Mouse (Mus musculus) kidney, adult 18-20 months (tissue): ENCODE results near the gene Cep104.

Experiments used
- DNase-seq: peaks from one replicate; pipeline ENCODE4 v3.0.0; 2021

The Cep104 gene

DNA sequence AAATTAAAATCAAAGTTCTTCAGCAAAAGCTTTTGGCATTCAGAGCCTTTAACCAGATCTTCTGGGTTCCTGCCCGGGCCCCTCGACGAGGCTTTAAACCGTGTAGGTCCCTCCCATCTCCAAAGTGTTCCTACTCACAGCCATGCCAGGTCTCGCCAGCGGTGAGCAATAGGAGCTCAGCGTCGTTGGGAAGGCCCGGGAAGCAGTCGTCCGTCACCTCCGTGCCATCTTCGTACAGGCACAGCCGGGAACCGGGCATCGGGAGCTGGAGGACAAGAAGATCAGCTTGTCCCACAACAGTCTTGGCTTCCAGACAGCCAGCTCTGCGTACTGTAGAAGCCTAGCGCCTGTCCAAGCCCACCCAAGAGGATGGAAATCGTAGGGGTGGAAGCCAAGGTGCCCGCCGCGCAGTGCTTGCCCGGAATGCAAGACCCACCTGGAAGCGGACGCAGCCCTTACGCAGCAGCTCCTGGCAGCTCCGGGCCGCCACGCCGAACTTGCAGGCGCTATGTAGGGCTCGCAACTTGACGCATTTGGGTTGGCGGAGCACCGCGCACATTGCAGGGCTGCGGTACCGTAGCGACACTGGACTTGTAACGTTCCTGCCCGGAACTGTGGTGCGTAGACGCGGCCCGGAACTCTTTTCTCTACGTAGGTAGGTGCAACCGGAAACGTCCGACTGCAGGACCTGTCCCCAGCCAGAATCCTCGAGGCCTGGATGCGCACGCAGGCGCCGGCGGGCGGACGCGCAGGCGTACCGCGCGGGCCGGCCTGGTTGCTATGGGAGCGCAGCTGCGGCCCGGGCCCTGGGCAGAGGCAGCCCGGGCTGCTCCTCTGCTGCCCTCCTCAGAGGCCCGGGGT is at the start of gene Cep104, which contains the start of gene Dffb:
Gene Cep104, plus strand, starts transcription at position 764 of the 861 bp plus-strand sequence.
Gene Dffb, minus strand, starts transcription at position 696 of the 861 bp plus-strand sequence.
- peak; percentile 96 for DNase-seq

DNA sequence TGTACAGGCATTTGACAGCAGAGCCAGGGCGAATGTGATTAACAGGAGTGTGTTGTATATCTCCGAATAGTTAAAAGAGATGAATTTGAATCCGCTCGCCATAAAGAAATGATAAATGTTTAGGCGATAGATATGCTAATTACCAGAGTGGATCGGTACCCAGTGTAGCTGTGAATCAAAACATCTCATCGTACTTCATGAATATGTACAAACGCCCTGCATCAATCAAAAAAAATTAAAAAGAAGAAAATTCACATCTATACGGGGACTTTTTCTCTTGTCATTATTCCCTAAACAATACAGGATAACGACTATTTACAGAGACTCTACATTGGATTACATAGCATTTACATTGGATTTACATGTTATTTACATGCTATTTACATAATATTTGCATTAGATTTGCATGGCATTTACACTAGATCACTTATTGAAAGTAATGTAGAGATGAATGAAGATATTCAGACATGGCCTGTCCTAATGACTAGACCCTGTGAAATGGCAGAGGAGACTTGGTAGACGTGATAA is 46.2 kb upstream of the Cep104 start:
- DNase-seq, result no peak

DNA sequence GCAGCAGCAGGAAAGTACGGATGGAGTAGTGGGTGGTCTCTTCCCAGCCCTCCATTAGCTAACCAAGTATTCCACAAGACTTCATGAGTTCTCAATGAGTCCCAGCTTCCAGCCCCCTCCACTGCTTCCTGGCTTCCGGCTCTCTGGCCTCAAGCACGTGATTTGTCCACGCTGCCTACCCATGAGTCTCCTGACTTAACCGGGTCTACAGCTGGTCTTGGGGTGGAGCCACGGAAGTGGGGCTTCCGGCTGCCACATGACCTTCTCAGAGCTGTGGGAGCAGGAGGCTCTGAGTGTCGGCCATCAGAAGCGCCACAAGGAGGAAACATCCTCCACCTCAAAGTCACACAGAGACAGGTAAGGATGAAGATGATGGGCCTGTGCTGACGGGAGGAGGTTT is 45.6 kb upstream of the Cep104 start:
- DNase-seq, result no peak

DNA sequence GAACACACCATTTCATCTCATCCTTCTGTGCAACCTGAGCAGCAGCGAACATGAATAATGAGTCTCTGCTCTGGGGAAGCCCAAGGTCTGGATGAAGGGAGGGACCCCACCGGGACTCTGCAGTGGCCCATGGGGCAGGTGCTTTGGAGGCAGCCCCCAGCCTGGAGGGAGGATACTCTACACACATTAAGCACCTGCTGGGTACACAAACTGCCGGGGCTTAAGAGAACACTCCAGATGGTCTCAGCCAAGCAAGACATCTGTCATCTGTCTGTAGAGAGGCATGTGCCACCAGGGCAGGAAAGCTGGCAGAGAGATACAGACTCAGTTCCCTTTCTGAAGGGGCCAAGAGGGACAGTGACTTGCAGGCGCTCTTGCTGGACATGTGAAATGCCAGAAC is 45.1 kb upstream of the Cep104 start:
- no peak for DNase-seq

DNA sequence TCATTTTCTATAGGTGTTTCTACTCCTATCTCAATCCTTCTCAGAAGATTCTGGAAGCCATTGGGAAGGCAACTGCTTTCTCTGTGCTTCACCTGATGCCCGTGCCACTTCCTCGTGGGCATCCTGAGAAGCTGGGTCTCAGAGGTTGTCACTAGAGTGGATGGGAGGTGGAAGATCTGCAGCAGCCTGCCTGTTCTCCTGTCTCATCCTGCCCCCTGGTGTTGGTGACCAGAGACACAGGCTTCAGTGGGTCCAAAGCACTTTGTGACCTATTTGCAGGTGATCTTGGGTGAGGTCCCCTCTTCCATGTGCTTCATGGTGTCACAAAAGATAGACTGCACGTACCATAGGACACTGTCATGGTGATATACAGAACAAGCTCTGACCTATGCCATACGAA is 31.8 kb upstream of the Cep104 start:
- DNase-seq, result peak; percentile 9

DNA sequence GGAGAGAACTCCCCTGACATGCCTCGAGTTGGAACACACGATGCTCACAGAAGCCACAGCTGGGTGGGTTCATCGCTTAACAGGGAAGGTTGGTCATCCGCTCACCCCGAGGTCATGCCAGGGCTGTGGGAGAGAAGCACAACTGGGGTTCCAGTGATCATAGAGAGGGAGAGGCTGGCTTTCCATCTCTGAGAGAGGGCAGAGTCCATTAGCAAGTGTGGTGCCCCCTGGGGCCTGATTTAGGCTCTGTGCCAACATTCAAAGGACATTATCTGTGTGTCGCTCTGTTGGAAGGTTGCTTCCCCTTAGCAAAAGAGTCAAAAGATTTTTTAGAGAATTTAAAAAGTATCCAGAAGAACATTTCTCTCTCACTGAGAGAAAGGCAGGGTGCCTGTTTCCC is 30.7 kb upstream of the Cep104 start:
- DNase-seq, result no peak

DNA sequence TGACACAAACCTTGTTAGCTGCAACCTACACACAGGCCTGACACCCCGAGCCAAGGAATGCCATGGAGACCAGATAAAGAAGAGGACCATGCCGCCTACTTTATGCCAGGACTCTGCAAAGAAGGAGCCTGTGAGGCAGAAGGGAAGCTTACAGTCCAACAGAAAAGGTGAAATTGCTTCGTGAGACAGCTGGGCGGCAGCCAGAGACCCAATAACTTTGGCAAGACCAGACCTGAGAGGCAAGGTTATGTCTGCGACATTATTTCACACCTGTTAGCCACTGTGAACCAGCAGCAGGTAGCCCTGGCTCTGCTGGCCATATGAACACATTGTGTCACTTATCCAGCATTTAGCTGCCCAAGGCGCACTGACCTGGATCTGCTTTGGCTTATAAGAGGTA is 29.3 kb upstream of the Cep104 start:
- no peak for DNase-seq

DNA sequence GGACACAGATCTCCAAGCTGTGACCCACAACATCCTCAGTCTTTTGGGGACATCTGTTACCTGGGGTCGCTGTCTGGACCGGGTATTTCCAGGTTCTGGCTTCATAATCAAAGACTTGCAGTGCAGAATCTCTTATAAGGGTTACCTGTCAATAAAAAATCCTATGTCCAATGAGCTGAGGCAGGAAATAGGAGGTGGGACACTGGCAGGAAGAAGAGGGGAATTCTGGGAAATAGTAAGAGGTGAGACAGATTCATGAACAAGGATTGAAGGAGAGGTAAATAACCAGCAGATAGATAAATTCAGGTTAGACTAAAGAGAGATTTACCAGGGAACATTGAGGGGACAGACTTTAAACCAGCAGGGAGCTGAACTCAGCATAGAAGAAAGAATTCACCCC is 24.6 kb upstream of the Cep104 start:
- no peak for DNase-seq

DNA sequence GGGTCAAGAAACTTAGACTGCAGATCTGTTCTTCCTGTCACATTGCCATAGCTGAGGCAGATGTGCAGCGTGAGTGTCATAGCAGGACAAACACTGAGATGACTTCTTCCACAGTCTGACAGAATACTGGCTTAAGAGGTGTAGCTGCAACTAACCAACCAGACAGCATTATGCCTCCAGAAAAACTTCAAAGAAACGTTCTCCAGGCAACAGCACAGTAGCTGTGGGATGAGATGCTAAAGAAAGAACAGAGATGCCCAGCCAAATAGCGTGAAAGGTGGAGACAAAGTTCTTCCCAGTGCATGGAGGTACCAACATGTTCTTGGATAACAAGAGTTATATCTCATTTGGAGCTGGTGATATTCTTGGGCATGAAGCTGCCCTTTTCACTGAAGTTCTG is 23.8 kb upstream of the Cep104 start:
- DNase-seq, result no peak

DNA sequence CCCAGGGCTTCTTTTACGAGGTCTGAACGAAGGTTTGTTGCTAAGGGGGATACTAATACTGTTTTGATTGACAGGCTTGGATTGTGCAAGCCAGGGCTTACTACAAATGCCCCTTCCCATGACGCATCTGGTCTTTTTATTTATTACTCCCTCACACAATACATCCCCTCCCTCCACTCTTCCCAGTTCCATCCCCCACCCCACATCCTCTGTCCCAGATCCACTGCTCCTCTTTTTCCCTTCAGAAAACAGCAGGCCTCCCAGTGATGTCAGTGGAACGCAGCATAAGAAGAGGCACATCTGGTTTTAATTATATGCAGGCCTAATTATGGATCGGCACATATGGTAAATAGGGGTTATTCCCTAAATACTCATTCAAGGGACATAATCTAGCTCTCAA is 23.3 kb upstream of the Cep104 start:
- DNase-seq, result no peak

DNA sequence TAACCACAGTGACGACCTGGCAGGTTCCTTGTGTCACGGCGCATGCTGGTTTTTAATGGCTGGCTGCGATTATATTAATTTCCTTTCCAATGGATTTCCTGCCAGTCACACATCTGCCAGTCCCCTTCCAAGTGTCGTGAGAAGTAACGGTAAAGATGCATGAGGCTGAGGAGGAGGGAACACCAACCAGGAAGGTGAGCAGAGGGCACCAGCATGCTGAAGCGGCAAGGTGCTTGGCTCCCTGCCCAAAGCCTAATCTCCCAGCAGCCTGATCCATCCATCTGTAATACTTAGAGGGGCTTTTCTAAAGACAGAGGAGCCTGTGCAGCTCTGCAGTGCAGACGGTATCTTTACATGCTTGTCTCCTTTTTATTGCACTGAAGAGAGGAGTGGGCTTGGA is 19.3 kb upstream of the Cep104 start:
- no peak for DNase-seq

DNA sequence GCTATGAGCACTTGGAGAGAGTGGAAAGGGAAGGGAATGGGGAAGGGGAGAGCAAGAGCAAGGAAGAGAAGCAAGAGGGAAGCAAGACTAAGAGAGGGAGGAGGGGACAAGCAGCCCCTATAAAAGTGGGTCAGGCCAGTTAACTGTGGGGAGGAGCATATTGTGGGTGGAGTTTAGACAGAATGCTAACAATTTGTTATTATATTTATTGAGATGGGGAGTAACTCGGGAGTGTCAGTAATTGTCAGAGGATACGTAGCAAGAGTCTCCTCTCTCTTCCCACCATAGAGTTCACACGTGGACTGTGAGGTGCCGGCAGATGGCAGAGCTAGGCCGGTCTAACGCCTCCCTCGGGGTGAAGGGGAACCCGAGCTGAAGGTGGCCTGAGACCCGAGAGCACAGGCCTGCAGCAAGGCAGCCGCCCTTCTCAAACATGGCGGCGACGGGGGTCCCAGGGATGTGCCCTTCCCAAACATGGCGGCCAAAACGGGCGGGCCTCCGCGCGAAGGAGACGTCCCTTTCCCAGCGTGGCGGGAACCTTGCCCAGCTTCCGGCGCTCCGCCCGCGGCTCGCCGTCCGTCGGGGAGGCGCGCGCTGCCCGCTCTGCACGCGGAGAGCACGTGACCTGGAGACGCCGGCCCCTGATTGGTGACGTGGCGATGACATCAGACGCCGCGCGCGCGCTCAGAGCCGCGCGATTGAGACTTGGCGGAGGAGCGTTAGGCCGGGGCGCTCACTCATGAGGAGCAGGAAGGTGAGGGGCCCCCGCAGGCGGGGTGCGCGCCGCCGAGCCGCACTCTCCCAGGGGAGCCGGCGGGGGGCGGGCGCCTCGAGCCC is 18.2 kb upstream of the Cep104 start, which contains the start of gene A430005L14Rik:
Gene A430005L14Rik, plus strand, starts transcription at position 669 of the 837 bp plus-strand sequence.
- DNase-seq, result peak; percentile 97

DNA sequence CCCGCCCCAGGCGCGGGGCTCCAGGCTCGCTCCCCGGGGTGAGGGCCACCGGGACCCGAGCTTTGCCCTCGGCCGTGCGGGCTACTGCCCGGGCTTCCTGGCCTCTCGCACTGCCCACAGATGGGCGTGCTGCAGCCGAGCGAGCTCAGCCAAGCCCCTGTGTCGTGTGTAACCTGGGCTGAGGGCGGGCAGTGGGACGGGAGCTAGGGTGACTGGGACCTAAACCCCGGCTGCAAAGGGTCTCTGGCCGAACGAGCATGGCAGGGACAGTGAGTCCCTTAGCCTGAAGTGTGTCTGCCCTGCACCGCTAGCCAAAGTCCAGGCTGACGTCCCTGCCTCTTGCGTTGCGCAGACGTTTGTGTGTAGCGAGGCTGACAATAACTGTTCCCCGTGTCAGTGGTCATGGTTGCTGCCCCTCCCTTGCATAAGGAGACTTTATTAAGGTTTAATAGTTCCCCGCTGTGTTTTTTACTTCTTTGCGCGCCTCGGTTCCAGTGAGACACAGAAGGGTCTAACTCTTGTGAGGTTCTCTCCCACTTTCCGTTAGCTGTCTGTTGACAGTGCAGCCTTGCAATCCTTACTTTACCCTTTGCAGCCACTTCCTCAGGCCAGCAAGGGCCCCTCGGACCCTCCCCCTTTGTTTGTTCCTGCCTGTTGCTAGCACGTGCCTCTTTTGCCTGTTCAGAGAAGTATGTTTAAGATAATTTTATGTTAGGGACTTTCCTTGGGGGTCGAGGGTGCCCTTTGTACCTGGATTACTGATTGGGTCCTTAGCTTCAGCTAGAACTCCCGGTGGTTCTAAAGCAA is 17.3 kb upstream of the Cep104 start:
- DNase-seq, result no peak

DNA sequence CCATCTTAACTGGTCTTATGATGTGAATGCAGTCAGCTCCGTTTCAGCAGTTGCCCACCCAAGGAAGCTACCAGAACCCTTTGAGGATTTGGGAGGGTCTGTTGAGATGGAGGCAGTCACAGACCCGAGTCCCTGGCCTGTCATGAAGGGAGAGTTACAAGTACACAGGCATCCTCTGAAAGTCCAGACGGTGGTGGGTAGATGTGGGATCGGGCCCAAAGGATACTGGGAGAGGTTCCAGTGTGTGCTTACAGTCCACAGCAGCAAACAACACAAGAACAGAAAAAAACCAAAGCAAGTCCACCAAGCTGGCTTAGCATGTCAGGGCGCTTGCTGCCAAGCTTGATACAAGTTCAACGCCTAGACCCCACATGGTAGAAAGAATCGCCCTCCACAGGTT is 12.4 kb upstream of the Cep104 start:
- DNase-seq, result no peak

DNA sequence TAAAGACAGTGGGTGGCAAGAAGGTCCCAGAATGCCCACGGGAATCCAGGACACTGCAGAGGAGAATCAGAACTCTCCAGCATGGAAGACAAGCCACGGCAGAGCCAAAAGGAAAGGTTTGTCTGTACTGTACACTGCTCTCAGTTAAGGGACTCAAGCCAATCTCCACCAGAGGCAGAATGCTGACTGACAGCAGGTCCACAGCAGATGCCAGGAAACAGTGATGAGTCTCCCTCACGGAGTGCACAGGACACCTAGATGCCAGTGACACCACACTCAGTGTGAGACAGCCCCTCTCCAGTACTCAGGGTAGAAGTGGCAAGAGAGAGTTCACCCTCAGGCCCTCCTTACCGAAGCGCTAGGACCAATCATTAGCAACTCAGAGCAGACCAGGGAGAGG is 8.3 kb upstream of the Cep104 start:
- no peak for DNase-seq

DNA sequence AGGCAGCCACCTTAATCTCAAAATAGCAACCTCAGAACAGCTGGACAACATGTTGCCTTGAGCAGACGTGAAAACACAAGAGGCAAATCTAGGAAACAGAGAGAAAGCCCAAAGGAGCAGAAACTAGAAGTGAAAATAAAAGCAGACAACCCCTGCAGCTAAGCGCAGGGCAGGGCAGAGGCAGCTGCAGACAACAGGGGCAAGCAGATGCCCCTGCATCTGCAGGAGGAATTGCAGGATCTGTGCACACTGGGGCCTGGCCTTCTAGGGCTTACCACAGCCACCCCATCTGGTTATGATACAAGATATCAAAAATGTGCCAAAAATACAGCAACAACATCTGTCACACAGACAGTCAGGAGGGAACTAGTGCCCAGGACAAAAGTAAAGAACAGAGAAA is 7.4 kb upstream of the Cep104 start:
- DNase-seq, result no peak

DNA sequence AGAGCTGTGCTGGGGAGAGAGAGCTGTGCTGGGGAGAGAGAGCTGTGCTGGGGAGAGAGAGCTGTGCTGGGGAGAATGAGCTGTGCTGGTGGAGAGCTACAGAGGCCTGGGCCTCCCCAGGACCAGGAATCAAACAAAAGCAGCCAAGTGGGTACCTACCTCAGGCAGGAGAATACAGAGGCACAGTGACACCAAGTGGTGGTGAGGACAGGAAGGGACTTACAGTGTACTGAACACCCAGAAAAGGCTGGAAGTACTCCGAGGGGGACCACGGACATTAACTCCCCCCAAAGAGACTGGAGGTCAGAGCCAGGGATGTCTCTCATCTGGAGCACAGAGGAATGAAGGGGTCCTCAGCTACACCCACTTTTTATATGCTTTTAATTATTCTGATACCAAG is 6.9 kb upstream of the Cep104 start:
- DNase-seq, result no peak

DNA sequence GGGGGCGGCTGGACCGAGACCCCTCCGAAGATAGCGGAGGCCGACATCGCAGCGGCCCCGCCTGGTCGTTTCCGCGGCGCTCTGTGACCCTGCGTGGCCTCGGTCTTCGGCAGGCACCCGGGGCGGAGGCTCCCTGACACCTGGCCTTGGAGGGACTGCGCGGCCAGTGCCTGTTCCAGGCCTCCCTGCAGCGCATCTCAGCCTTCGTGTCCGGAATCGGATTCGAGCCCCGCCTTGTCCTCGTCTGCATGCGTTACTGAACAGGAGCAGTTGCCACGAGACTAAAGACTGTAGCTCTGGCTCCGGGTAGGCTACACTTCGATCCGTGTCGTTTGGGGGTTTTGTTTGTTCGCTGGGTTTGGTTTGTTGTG is 283 bp downstream of the Cep104 start:
- no peak for DNase-seq

DNA sequence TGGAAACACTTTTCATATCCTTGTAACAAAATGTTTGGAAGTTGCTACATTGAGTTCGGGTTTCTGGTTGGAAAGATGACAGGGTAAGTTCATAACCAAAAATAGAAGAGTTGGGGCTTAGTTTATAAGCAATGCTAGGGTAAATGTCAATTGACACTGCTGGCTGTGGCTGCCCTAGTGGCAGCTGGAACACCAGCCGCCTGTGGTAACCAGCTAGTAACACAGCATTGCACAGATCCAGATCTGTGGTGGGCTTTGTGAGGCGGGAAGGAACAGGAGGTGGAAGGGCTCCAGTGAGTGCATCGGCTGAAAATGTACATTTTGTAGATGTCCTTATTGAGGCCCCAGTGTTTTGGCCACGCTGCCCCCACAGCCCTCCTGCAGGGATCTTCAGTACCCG is 774 bp downstream of the Cep104 start:
- DNase-seq, result no peak

DNA sequence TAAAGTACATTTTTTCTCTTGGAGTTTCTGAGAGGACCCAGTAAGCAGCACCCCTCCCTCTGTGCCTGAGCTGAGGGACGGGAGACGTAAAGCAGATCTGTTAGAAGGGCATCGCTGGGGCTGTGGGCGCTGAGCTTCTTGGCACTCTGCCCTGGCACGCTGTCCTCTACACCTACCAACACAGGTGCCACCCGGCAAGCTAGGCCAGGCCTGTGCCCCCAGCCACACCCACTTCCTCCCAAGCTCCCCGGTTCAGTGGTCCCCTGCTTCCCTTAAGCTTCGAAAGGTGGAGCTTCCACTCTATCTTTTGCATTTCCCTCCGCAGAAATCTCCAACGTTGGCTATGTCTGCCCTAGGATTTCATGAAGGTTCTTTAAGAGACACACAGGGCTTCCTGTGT is 4.2 kb downstream of the Cep104 start:
- DNase-seq, result no peak

DNA sequence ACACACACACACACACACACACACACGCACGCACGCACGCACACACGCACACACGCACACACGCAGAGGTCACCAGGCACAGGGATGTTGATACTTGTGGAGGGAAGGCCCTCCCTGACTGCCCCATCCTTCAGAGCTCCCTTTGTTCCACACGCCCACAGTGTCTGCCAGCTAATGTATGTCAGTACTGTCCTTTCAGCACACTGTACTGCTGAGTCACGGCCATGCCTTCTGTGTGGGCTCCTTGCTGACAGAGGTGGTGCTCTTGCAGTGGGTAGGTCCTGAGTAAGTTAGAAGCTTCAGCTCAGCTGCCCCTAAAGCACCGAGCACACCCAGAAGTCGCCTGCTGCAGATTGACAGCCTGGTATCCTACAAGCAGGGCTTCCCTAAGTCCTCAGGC is 5.5 kb downstream of the Cep104 start:
- no peak for DNase-seq

DNA sequence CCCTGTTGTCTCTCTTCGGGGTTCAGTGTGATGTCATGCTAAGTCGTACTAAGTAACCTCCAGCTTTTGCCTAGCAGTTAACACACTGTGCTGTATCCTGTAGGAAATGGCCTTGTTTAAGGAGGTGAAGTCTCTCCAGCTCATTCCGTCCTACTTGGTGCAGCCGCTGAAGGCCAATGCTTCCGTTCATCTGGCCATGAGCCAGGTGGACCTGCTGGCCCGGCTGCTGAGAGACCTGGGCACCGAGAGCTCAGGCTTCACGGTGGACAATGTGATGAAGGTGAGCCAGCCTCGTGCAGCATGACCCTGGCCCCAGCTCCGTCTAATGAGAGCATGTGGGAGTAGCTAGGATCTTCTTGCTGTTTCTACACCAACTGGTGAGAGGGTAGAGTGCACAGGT is 17.7 kb downstream of the Cep104 start:
- peak; percentile 30 for DNase-seq

DNA sequence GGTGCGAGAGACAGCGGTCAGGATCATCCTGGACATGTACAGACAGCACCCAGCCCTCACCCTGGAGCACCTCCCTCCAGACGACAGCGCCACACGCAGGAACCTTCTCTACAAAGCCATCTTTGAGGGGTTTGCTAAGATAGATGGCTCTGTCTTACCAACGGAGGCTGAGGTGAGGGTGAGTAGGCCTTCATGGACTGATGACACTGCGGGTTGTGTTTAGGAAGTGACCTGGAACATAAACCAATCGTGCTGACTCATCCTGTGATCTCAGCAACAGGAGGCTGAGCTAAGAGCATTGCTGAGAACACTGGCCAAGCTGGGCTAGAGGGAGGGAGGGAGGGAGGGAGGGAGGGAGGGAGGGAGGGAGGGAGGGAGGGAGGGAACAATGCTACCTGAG is 18.5 kb downstream of the Cep104 start:
- DNase-seq, result no peak
